Mouse (Mus musculus): Measurements from ENCODE around the gene Emc4. TPM values are rescaled to one million over a fixed set of nuclear protein-coding genes. Genes with fewer than 3 reads are reported as not detected.

The Emc4 gene
- total RNA-seq (2021), result 100 to 1,000 TPM; 130 to 136 TPM
- long read RNA-seq, experiment 1, transcript Emc4-201 (5 exons, 983 nt), result major isoform, 73 of 99 reads
- long read RNA-seq, experiment 1, partial matches to known transcripts, result 16 of 99 reads
- long read RNA-seq, experiment 1, other reads (novel, unspliced or antisense), result 10 of 99 reads
- long read RNA-seq, experiment 2, transcript Emc4-201 (5 exons, 983 nt), result major isoform, 114 of 131 reads
- long read RNA-seq, experiment 2, partial matches to known transcripts, result 14 of 131 reads
- long read RNA-seq, experiment 2, other reads (novel, unspliced or antisense), result 3 of 131 reads

- Histone ChIP-seq H3K4me3 (peak within 1 kb of the TSS; percentile 85), H3K27ac (peak within 1 kb of the TSS; percentile 96)
- TF ChIP-seq CTCF (conservative IDR thresholded peaks at IDR 0.05), result peak; percentile 23
- peak; percentile 90 to 93 for DNase-seq (ENCODE audit: low spot score in 2 of 2)
These were observed at the start of gene Emc4 for GRCm38 (mm10) chr2:112367726-112368673. Gene Emc4 (minus strand): TSS chr2:112368027.

GRCm38 (mm10) chr2:112407030-112407429, 39.2 kb upstream of the Emc4 start:
- Histone ChIP-seq H3K27ac (no peak overlapping the region), H3K4me3 (no peak overlapping the region)
- TF ChIP-seq CTCF (conservative IDR thresholded peaks at IDR 0.05), result no peak
- no peak for DNase-seq (ENCODE audit: low spot score in 2 of 2)

GRCm38 (mm10) chr2:112396649-112397048, 28.8 kb upstream of the Emc4 start:
- DNase-seq (ENCODE audit: low spot score in 2 of 2), result no peak
- TF ChIP-seq CTCF (conservative IDR thresholded peaks at IDR 0.05), result no peak
- H3K4me3 ChIP-seq, result no peak overlapping the region
- no peak overlapping the region for H3K27ac ChIP-seq

- no peak overlapping the region for H3K4me3 ChIP-seq
- H3K27ac ChIP-seq, result no peak overlapping the region
- no peak for DNase-seq (ENCODE audit: low spot score in 2 of 2)
- 0 out of 2 replicates have a peak, but pooled peaks have one; percentile 10 for TF ChIP-seq CTCF (conservative IDR thresholded peaks at IDR 0.05)
These were observed 26.1 kb upstream of the Emc4 start for GRCm38 (mm10) chr2:112393958-112394357.

GRCm38 (mm10) chr2:112392689-112393088, 24.9 kb upstream of the Emc4 start:
- DNase-seq (ENCODE audit: low spot score in 2 of 2), result no peak
- no peak overlapping the region for H3K27ac ChIP-seq
- H3K4me3 ChIP-seq, result no peak overlapping the region
- no peak for TF ChIP-seq CTCF (conservative IDR thresholded peaks at IDR 0.05)

- Histone ChIP-seq H3K27ac (no peak overlapping the region), H3K4me3 (no peak overlapping the region)
- no peak for TF ChIP-seq CTCF (conservative IDR thresholded peaks at IDR 0.05)
- DNase-seq (ENCODE audit: low spot score in 2 of 2), result no peak
These were observed 23.6 kb upstream of the Emc4 start for GRCm38 (mm10) chr2:112391346-112392000.

- DNase-seq (ENCODE audit: low spot score in 2 of 2), result no peak
- TF ChIP-seq CTCF (conservative IDR thresholded peaks at IDR 0.05), result no peak
- no peak overlapping the region for H3K4me3 ChIP-seq
- H3K27ac ChIP-seq, result no peak overlapping the region
These were observed 23.0 kb upstream of the Emc4 start for GRCm38 (mm10) chr2:112390843-112391242.

- no peak for TF ChIP-seq CTCF (conservative IDR thresholded peaks at IDR 0.05)
- no peak for DNase-seq (ENCODE audit: low spot score in 2 of 2)
- no peak overlapping the region for H3K27ac ChIP-seq
- no peak overlapping the region for H3K4me3 ChIP-seq
These were observed 13.4 kb upstream of the Emc4 start for GRCm38 (mm10) chr2:112381219-112381618.

- no peak for DNase-seq (ENCODE audit: low spot score in 2 of 2)
- TF ChIP-seq CTCF (conservative IDR thresholded peaks at IDR 0.05), result no peak
- peak overlapping the region; percentile 86 for H3K4me3 ChIP-seq
- peak overlapping the region; percentile 86 for H3K27ac ChIP-seq
These were observed 12.3 kb upstream of the Emc4 start for GRCm38 (mm10) chr2:112380131-112380530.

- Histone ChIP-seq H3K4me3 (peak within 1 kb of the TSS; percentile 86), H3K27ac (peak within 1 kb of the TSS; percentile 86)
- peak; percentile 87 to 94 for DNase-seq (ENCODE audit: low spot score in 2 of 2)
- TF ChIP-seq CTCF (conservative IDR thresholded peaks at IDR 0.05), result peak; percentile 98
These were observed 11.4 kb upstream of the Emc4 start, which contains the start of gene Katnbl1 for GRCm38 (mm10) chr2:112378973-112379898. Gene Katnbl1 (plus strand): TSS chr2:112379211.

- no peak for DNase-seq (ENCODE audit: low spot score in 2 of 2)
- Histone ChIP-seq H3K27ac (no peak overlapping the region), H3K4me3 (no peak overlapping the region)
- TF ChIP-seq CTCF (conservative IDR thresholded peaks at IDR 0.05), result no peak
These were observed 6.8 kb upstream of the Emc4 start for GRCm38 (mm10) chr2:112374610-112375009.

- no peak overlapping the region for H3K4me3 ChIP-seq
- no peak for DNase-seq (ENCODE audit: low spot score in 2 of 2)
- H3K27ac ChIP-seq, result no peak overlapping the region
- no peak for TF ChIP-seq CTCF (conservative IDR thresholded peaks at IDR 0.05)
These were observed 5.3 kb upstream of the Emc4 start for GRCm38 (mm10) chr2:112373141-112373540.
